Mouse (Mus musculus) G1E (cell line): Measurements from ENCODE around the gene Nr2f1. TPM values are rescaled to one million over a fixed set of nuclear protein-coding genes. Genes with fewer than 3 reads are reported as not detected.

ENCODE experiments used
- ATAC-seq: 2 replicates; pipeline ENCODE4 v1.8.0; 2016; ENCODE audit warnings: mild to moderate bottlenecking; ENCODE audit not compliant: insufficient number of reproducible peaks, poor library complexity, low FRiP score, severe bottlenecking; ENCODE audit errors: extremely low read depth
- DNase-seq: peaks from one replicate; pipeline ENCODE4 v3.0.0; 2012; ENCODE audit warnings: low spot score
- H3K27me3 ChIP-seq: 2 replicates; pipeline ENCODE4 v1.6.1; 2012; ENCODE audit warnings: mild to moderate bottlenecking, low read length, inconsistent platforms; ENCODE audit not compliant: insufficient read depth
- H3K36me3 ChIP-seq: replicated peaks from 2 replicates; pipeline ENCODE3; 2012; ENCODE audit warnings: mild to moderate bottlenecking, inconsistent platforms
- H3K4me1 ChIP-seq: 2 replicates; pipeline ENCODE4 v1.6.1; 2012; ENCODE audit warnings: low read depth, low read length, inconsistent platforms, mixed read lengths; ENCODE audit not compliant: insufficient read depth
- H3K4me3 ChIP-seq: 2 replicates; pipeline ENCODE4 v1.5.1; 2012; ENCODE audit warnings: low read depth, mild to moderate bottlenecking, inconsistent platforms, low read length, moderate library complexity, mixed read lengths
- H3K9me3 ChIP-seq: replicated peaks from 2 replicates; pipeline ENCODE4 v1.6.1; 2012; ENCODE audit warnings: inconsistent platforms
- CTCF ChIP-seq: IDR thresholded peaks from 2 replicates; pipeline ENCODE4 v1.5.1; 2012; ENCODE audit warnings: low read depth, low read length, inconsistent platforms, mixed read lengths
- GATA1 ChIP-seq: IDR thresholded peaks from 2 replicates; pipeline ENCODE4 v1.6.1; 2012; ENCODE audit warnings: borderline replicate concordance, low read length, inconsistent platforms, mixed read lengths
- GATA2 ChIP-seq: IDR thresholded peaks from 2 replicates; pipeline ENCODE4 v1.6.1; 2012; ENCODE audit warnings: low read depth, low read length, inconsistent platforms, borderline replicate concordance
- POLR2AphosphoS5 ChIP-seq: IDR thresholded peaks from 2 replicates; pipeline ENCODE4 v1.6.1; 2012; ENCODE audit warnings: low read depth, low read length, inconsistent platforms; ENCODE audit not compliant: insufficient replicate concordance
- TAL1 ChIP-seq: conservative IDR thresholded peaks from 2 replicates; pipeline ENCODE4 v1.6.1; 2012; ENCODE audit warnings: low read depth, low read length, inconsistent platforms, mixed read lengths
- polyA plus RNA-seq: library from polyadenylated mRNA; stranded (reverse); fragments of >175 nt; gene quantifications from 2 replicates; pipeline ENCODE4 v1.2.3, GENCODE M21; 2012
- total RNA-seq, 2 experiments: library from RNA; stranded (forward) in 1 of 2; stranded (reverse) in 1 of 2; fragments of 200-1000 nt in 1 of 2; fragments of >200 nt in 1 of 2; fragmentation: Nextera tagmentation in 1 of 2; gene quantifications; 2 replicates each; pipeline ENCODE4 v1.2.3; 2014 to 2017

The Nr2f1 gene
- total and polyA plus RNA-seq, 3 experiments: 0.05 to 0.83 (median 0.05) TPM

GRCm38 (mm10) chr13:78201871-78202565, 2.5 kb upstream of the Nr2f1 start:
- ATAC-seq (0 out of 2 replicates have a peak, but pooled peaks have one; percentile 4), DNase-seq (no peak)

GRCm38 (mm10) chr13:78200991-78201870, 1.7 kb upstream of the Nr2f1 start:
- DNase-seq: peak; percentile 70
- Histone ChIP-seq H3K36me3 (no peaks in the 10 kb centered on the region), H3K9me3 (peaks cover 19% of the 10 kb centered on the region), H3K4me3 (peak overlapping the region; percentile 58; the same call in 1 of the 2 replicates), H3K27me3 (peaks cover 29% of the 10 kb centered on the region; the same call in 1 of the 2 replicates), H3K4me1 (peaks cover 26% of the 10 kb centered on the region)
- TF ChIP-seq GATA1: no peak
- TF ChIP-seq TAL1: no peak
- TF ChIP-seq POLR2AphosphoS5: no peak
- no peak for TF ChIP-seq GATA2
- TF ChIP-seq CTCF: no peak
- ATAC-seq: peak; percentile 67

More at GRCm38 (mm10) chr13:78201871-78202565, 2.5 kb upstream of the Nr2f1 start:
- H3K9me3 ChIP-seq: peaks cover 19% of the 10 kb centered on the region
- peaks cover 32% of the 10 kb centered on the region for H3K27me3 ChIP-seq
- peaks cover 28% of the 10 kb centered on the region for H3K4me1 ChIP-seq
- peak overlapping the region; percentile 58; the same call in 1 of the 2 replicates for H3K4me3 ChIP-seq
- no peaks in the 10 kb centered on the region for H3K36me3 ChIP-seq
- no peak for TF ChIP-seq GATA2
- no peak for TF ChIP-seq POLR2AphosphoS5
- no peak for TF ChIP-seq GATA1
- TF ChIP-seq TAL1: no peak
- TF ChIP-seq CTCF: no peak

- Histone ChIP-seq H3K9me3 (peaks cover 19% of the 10 kb centered on the region), H3K36me3 (no peaks in the 10 kb centered on the region), H3K27me3 (peaks cover 32% of the 10 kb centered on the region; the same call in 1 of the 2 replicates), H3K4me1 (peaks cover 29% of the 10 kb centered on the region), H3K4me3 (no peak overlapping the region)
- ATAC-seq: no peak
- DNase-seq: no peak
- TF ChIP-seq GATA1 (no peak), POLR2AphosphoS5 (no peak), CTCF (no peak), TAL1 (no peak), GATA2 (no peak)
Measured at GRCm38 (mm10) chr13:78200407-78200806, 850 bp upstream of the Nr2f1 start.

- H3K4me3 ChIP-seq: no peak overlapping the region
- H3K27me3 ChIP-seq: peaks cover 38% of the 10 kb centered on the region; the same call in 1 of the 2 replicates
- H3K9me3 ChIP-seq: peaks cover 22% of the 10 kb centered on the region
- TF ChIP-seq GATA1 (no peak), POLR2AphosphoS5 (no peak), TAL1 (no peak), GATA2 (no peak), CTCF (no peak)
- H3K4me1 ChIP-seq: peaks cover 31% of the 10 kb centered on the region
- no peaks in the 10 kb centered on the region for H3K36me3 ChIP-seq
- ATAC-seq (no peak), DNase-seq (no peak)
Measured at GRCm38 (mm10) chr13:78198871-78199641, 501 bp downstream of the Nr2f1 start.

- peaks cover 33% of the 10 kb centered on the region; the same call in 1 of the 2 replicates for H3K27me3 ChIP-seq
- H3K4me3 ChIP-seq: no peak overlapping the region
- DNase-seq (no peak), ATAC-seq (no peak)
- peaks cover 25% of the 10 kb centered on the region for H3K4me1 ChIP-seq
- H3K36me3 ChIP-seq: no peaks in the 10 kb centered on the region
- no peak for TF ChIP-seq GATA2
- TF ChIP-seq GATA1: no peak
- no peak for TF ChIP-seq CTCF
- no peak for TF ChIP-seq POLR2AphosphoS5
- no peak for TF ChIP-seq TAL1
- peaks cover 22% of the 10 kb centered on the region for H3K9me3 ChIP-seq
Measured at GRCm38 (mm10) chr13:78198391-78198870, 1.1 kb downstream of the Nr2f1 start.
